Mouse (Mus musculus) limb, embryonic 11.5 days (tissue): ENCODE data around the gene Usp17lc. TPM values are rescaled to one million over a fixed set of nuclear protein-coding genes. Genes with fewer than 3 reads are reported as not detected.

ENCODE experiments used
- microRNA-seq: library from miRNA; unstranded; fragments of <30 nt; microRNA quantifications from one replicate; pipeline ENCODE4, GENCODE M21; 2016
- polyA plus RNA-seq: library from polyadenylated mRNA; unstranded; fragments of >200 nt; fragmentation: Nextera tagmentation; extraction: Ambion mirVana; gene quantifications from 2 replicates; pipeline ENCODE4 v1.2.1, GENCODE M21; 2014

Usp17lc gene
- polyA plus RNA-seq, 1 experiment from 2014 or later: not detected

Small RNA genes within 50 kb of the gene (microRNA-seq; reads per million reads assigned to microRNA genes)
- not detected for gene Gm25774

Other genes with a start within 250 kb of the Usp17lc start
- gene Olfr591, start 236.7 kb upstream of the Usp17lc start, polyA plus RNA-seq: not detected in 2 replicates
- not detected in 2 replicates for gene Olfr592, start 230.3 kb upstream of the Usp17lc start, polyA plus RNA-seq
- gene Olfr593, start 203.2 kb upstream of the Usp17lc start, polyA plus RNA-seq: not detected in 2 replicates
- gene Olfr594, start 198.1 kb upstream of the Usp17lc start, polyA plus RNA-seq: not detected in 2 replicates
- gene Usp17ld, start 162.6 kb upstream of the Usp17lc start, polyA plus RNA-seq: not detected in 2 replicates
- gene Olfr596, start 109.4 kb upstream of the Usp17lc start, polyA plus RNA-seq: not detected in 2 replicates
- gene Olfr597, start 98.8 kb upstream of the Usp17lc start, polyA plus RNA-seq: not detected in 2 replicates
- gene Olfr598, start 91.5 kb upstream of the Usp17lc start, polyA plus RNA-seq: not detected in 2 replicates
- gene Olfr599, start 79.2 kb upstream of the Usp17lc start, polyA plus RNA-seq: not detected in 2 replicates
- not detected in 2 replicates for gene Olfr600, start 65.4 kb upstream of the Usp17lc start, polyA plus RNA-seq
- gene Olfr601, start 52.4 kb upstream of the Usp17lc start, polyA plus RNA-seq: not detected in 2 replicates
- gene Olfr603, start 28.9 kb upstream of the Usp17lc start, polyA plus RNA-seq: not detected in 2 replicates
- not detected in 2 replicates for gene Olfr605, start 30.4 kb downstream of the Usp17lc start, polyA plus RNA-seq
- not detected in 2 replicates for gene Olfr606, start 34.0 kb downstream of the Usp17lc start, polyA plus RNA-seq
- gene Olfr607, start 49.1 kb downstream of the Usp17lc start, polyA plus RNA-seq: not detected in 2 replicates
- gene Olfr608, start 54.8 kb downstream of the Usp17lc start, polyA plus RNA-seq: not detected in 2 replicates
- gene Olfr609, start 83.0 kb downstream of the Usp17lc start, polyA plus RNA-seq: not detected in 2 replicates
- not detected in 2 replicates for gene Olfr610, start 97.0 kb downstream of the Usp17lc start, polyA plus RNA-seq
- gene Olfr611, start 105.8 kb downstream of the Usp17lc start, polyA plus RNA-seq: not detected in 2 replicates
- gene Olfr612, start 127.6 kb downstream of the Usp17lc start, polyA plus RNA-seq: not detected in 2 replicates
- not detected in 2 replicates for gene Olfr613, start 133.0 kb downstream of the Usp17lc start, polyA plus RNA-seq
- gene Olfr615, start 141.0 kb downstream of the Usp17lc start, polyA plus RNA-seq: not detected in 2 replicates
- gene Olfr616, start 154.1 kb downstream of the Usp17lc start, polyA plus RNA-seq: not detected in 2 replicates
- not detected in 2 replicates for gene Olfr617, start 158.0 kb downstream of the Usp17lc start, polyA plus RNA-seq
- gene Olfr618, start 175.0 kb downstream of the Usp17lc start, polyA plus RNA-seq: not detected in 2 replicates
- gene Olfr619, start 185.5 kb downstream of the Usp17lc start, polyA plus RNA-seq: not detected in 2 replicates
- gene Olfr620, start 197.5 kb downstream of the Usp17lc start, polyA plus RNA-seq: not detected in 2 replicates
- gene Olfr622, start 227.6 kb downstream of the Usp17lc start, polyA plus RNA-seq: not detected in 2 replicates
- gene Olfr623, start 248.6 kb downstream of the Usp17lc start, polyA plus RNA-seq: not detected in 2 replicates